Mouse (Mus musculus): ENCODE measurements around the gene Slc25a13. TPM values are rescaled to one million over a fixed set of nuclear protein-coding genes. Genes with fewer than 3 reads are reported as not detected.

The Slc25a13 gene
- total RNA-seq, 2 experiments from 2014 or later: 4.6 to 7.8 TPM

DNA sequence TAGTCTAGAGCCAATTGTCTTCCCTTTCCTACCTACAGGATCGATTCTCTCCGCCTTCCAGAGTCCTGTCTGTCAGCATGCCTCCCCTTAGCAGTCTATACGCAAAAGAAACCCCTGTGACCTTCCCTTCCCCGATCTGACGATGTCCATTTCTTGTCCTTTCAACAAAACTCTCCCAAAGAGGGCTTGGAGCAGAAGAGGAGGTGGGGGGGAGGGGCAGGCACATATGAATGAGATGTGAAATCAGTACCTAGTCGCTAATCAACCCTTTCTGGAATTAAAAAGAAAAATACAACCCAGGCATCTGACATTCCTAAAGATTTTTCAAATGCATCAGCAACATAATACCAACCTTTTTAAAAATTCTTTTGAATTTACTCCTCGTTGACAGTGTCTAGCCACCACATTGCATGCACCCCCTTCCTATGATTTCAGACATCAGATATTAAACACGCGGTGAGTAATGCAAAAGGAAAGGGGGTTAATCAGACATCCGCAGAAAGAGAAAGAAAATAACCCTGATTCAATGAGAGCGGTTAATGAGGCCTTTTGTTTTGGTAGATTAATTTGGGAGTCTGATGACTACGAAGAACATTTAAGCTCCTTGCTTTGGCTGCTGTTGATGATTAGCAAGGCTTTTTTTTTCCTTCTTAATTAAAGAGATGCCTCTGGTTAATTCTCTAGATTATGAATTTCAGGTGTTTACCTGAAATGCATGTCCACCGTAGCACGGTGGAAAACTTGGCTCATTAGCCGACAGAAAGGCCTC is 43.6 kb downstream of the Slc25a13 start:
- no peak for DNase-seq (ENCODE audit: low spot score in 2 of 2)

- no peak for DNase-seq (ENCODE audit: low spot score in 2 of 2)
Measured at GRCm38 (mm10) chr6:6168566-6169134, 48.3 kb downstream of the Slc25a13 start.

DNA sequence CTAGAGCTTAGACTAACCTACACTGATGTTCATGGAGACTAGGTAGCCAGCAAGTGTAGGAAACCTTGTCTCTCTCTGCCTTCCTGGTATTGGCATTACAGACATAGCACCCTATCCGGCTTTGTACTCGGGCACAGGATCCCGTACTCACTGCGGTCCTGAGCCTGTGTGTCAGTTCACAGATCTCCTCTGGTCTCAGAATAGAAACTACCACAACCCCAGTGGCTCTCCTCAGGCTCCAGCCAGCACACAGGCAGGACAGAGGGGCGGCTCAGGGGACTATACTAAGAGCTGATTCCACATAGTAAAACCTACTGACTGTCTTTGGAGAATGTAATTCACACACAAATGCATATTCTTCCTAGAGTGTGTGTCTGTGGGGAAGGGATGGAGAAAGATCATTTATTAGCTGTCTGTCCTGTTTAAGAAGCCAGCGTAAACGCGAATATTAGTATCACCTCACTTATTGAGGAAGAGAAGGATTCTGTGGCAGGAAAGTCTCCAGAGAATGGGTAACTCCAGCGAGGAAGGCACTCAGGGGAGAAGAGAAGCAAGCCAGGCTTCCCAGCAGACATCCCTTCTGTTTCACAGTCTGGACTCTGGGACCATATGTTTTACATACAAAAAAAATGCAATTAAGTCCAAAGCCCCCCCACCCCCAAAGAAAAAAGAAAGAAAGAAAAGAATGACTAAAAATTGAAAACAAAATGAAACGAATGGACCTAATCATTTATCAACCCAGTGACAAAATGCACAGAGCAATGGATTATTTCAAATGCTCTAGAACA is 49.4 kb downstream of the Slc25a13 start:
- no peak for DNase-seq (ENCODE audit: low spot score in 2 of 2)

DNA sequence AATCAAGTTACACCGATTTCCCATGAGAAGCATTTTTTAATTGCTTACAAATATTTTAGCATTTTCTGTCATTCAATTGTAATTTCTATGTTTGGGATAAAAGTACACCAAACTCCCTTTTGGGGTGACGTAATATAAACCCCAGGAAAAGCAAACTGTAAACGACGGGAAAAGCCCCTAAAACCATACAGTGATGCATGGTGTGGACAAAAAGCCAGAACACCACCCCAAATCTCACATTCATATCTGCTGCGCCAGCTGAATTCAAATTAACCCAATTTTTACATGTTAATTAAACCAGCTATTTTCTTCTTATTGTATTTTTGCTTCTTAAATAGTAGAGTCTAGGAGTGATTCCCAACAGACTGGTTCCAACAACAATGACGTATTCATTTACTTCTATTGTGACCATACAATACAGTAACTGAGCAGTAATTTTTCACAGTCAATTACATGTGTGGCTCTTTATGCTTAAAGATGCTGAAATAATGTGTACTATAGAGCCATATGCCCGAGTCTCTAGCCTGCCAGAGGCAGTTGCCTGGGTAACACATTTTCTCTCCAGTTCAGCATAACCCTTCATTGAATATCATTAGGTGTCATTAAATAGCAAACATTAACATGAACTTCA is 53.9 kb downstream of the Slc25a13 start:
- no peak for DNase-seq (ENCODE audit: low spot score in 2 of 2)

GRCm38 (mm10) chr6:6162146-6162545 is 54.8 kb downstream of the Slc25a13 start:
- no peak for DNase-seq (ENCODE audit: low spot score in 2 of 2)

DNA sequence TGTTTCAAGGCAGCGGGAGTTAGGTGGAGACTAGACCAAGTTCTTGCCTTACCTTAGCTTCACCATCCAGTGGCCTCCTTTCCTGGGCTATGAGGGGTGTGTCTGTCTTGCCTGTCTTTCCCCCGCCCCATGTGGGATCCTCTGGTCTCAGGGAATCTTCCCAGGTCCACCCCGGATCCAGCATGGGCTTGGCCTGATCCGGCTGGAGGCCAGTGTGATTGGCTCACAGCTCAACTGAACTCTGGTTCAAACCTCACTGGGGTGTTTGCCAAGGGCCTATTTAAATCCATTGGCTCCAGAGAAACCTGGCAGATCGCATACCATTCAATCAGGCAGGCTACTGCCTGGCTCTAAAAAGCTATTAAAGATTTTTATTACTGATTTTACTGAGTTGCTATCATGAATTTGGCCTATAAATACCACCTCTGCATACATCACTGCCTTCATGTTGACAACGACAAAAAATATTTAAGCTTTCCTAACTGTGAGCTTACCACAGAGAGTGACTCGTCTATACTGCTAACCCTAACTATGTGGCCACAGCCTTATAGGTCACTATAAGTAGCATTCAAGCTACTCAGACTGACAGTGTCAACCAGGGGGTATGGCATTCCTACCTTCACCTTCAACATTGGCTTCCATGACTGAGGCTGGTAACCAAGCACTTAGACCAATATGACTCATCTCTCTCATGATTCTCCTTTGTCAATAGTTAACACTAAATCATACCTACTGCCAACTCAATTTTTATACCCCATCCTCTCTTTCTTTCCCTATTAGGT is 56.1 kb downstream of the Slc25a13 start:
- DNase-seq (ENCODE audit: low spot score in 2 of 2): no peak

DNA sequence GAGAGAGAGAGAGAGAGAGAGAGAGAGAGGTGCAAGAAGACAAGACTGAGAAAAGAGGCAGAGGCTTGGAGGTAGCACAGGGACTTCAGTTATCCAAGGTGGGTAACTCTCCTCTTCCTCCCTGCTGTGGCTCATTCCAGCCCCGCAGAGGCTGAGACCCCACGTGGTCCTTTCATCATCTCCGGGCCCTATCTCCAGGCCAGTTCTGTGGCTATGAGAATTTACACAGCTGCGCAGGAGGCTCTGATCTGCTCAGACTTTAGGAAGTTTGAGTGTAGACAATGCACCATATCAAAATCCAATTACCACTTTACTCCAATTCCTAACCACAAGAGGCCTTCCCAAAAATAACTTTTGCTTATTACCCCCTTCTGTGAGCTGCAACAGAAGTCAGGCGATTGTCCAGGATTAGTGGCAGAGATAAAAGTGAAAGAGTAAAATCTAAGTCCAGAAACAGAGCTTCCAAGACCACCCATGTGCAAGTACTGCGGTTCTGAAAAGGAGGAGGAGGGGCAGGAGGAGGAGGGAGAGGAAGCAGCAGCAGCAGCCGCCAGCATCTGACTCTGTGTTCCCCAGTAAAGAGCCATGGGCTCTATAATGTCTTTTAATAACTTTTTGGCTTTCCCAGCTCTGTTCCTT is 57.6 kb downstream of the Slc25a13 start:
- no peak for DNase-seq (ENCODE audit: low spot score in 2 of 2)

GRCm38 (mm10) chr6:6153426-6153825 is 63.5 kb downstream of the Slc25a13 start:
- DNase-seq (ENCODE audit: low spot score in 2 of 2): no peak

GRCm38 (mm10) chr6:6150811-6151210 is 66.2 kb downstream of the Slc25a13 start:
- DNase-seq (ENCODE audit: low spot score in 2 of 2): no peak

DNA sequence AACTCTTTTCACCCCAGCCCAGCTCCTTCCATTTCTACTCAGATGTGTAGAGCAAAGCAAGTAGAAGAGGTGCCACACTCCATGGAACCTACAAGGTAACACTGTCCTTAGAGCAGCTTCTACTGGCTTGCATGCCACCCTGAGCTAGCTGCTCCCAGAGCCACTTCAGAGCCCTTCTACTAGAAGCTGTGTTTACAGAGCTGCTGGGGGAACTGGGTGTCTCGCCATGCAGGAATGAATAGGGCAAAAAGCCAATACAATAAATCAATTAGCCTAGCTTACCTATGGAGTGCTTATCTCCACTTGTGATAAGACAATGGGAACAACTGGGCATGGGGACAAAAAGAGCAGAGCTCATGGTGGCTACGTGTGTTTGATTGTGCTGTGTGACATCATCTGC is 67.2 kb downstream of the Slc25a13 start:
- no peak for DNase-seq (ENCODE audit: low spot score in 2 of 2)

DNA sequence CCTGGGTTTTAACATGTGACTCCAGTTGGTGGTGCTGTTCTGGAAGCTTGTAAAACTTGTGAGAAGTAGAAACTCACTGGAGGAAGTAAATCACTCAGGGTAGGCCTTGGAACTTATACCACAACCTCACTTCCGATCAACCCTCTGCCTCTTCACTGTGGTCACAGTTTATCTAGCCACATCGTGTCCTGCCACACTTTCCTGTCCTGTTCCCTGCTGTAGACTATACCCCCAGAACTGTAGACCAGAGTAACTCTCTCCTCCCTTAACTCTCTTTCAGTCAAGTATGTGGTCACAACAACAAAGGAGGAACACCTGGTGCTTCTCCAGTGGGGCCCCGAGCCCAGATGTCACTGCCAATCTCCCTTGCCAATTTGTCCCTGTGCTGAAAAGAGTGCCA is 67.6 kb downstream of the Slc25a13 start:
- no peak for DNase-seq (ENCODE audit: low spot score in 2 of 2)

GRCm38 (mm10) chr6:6145412-6145811 is 71.6 kb downstream of the Slc25a13 start:
- no peak for DNase-seq (ENCODE audit: low spot score in 2 of 2)

DNA sequence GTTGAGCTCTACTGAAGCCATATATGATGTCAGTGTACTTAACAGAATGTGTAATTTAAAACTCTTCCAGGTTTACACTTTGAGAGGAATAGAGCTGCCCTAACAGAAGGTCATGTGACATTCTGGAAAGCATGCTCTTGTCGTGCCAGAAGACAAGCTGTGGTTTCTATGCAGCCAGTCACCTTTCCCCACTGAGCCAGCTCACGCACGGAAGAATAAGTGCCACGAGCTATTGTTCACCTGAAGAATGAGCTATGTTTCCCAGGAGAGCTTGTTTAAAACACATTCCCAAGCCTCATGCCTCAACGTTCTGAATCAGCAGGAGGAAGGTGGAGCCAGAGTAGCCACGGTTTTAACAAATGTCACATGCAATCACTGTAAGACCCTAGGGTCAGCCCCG is 73.4 kb downstream of the Slc25a13 start:
- DNase-seq (ENCODE audit: low spot score in 2 of 2): no peak

GRCm38 (mm10) chr6:6140370-6140769 is 76.6 kb downstream of the Slc25a13 start:
- DNase-seq (ENCODE audit: low spot score in 2 of 2): no peak

- no peak for DNase-seq (ENCODE audit: low spot score in 2 of 2)
Measured at GRCm38 (mm10) chr6:6139061-6139460, 77.9 kb downstream of the Slc25a13 start.

DNA sequence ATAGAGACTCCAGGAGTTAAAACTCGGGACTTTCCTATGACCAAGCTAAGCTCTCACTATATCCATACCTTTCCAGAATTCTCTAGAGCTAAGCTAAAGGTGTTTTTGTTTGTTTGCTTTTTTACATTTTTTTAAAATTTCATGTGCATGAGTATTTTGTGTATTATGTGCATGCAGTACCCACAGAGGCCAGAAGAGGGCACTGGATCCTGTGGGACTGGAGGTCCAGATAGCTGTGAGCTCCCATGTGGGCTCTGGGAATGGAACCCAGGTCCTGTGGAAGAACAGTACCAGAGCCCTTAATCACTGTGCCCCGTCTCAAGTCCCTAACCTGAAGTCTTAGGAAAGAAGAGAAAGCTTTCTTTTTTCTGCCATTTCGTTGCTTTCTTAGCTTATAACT is 80.2 kb downstream of the Slc25a13 start:
- no peak for DNase-seq (ENCODE audit: low spot score in 2 of 2)

GRCm38 (mm10) chr6:6134935-6135334 is 82.0 kb downstream of the Slc25a13 start:
- no peak for DNase-seq (ENCODE audit: low spot score in 2 of 2)

DNA sequence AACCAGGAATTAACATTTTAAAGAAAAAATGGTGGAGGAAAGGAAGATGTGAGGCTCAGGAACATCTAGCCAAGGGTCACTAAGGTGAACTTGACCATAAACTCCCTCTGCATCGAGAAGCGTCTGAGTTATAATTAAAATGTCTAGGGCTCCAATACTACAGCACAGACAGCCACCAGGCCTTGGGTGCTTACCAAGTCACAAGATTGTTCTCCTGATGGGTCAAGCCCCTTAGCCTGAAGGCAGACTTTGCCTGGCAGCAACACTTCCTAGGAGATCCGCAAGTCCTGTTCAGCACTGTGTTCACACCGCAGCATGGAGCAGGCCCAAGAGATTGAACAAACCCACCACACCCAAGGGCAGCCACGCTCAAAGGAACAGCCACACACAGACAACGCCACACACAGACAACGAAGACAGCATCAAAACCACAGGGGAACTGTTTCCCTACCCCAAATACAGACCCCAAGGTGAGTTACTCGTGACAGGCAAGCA is 83.4 kb downstream of the Slc25a13 start:
- no peak for DNase-seq (ENCODE audit: low spot score in 2 of 2)

DNA sequence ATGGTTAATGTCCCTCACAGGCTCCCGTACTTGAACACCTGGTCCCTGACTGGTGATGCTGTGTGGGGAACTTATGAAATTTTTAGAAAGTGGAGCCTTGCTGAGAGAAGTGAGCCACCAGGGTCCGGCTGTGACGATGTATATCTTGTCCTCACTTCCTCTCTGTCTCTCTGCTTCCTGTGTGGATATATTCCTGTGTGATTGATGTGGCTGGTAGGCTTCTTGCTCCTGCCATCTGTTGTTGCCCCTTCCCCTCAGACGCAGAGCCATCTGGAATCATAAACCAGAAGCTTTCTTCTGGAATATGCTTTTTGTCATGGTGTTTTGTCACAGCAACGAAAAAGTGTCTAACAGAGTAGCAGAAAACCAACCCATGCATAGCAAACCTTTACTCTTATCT is 84.9 kb downstream of the Slc25a13 start:
- no peak for DNase-seq (ENCODE audit: low spot score in 2 of 2)

GRCm38 (mm10) chr6:6125620-6126019 is 91.4 kb downstream of the Slc25a13 start:
- DNase-seq (ENCODE audit: low spot score in 2 of 2): no peak
